Mouse (Mus musculus): Measurements from ENCODE around the gene Frg2f1.

Gene Frg2f1

GRCm38 (mm10) chr4:119498319-119498848, 40.9 kb downstream of the Frg2f1 start:
- intact Hi-C loops (cut with DNase I) = no loop called here

- intact Hi-C loops (cut with DNase I) = no loop called here
Observed at GRCm38 (mm10) chr4:119492933-119493327, 46.4 kb downstream of the Frg2f1 start.

- intact Hi-C loops (cut with DNase I) = no loop called here
Observed at GRCm38 (mm10) chr4:119492291-119492932, 46.9 kb downstream of the Frg2f1 start, which contains the start of gene Rimkla. Gene Rimkla, minus strand, starts transcription at chr4:119492628.

- intact Hi-C loops (cut with DNase I) = no loop called here
Observed at GRCm38 (mm10) chr4:119490806-119491205, 48.5 kb downstream of the Frg2f1 start.

GRCm38 (mm10) chr4:119489666-119490065, 49.7 kb downstream of the Frg2f1 start:
- intact Hi-C loops (cut with DNase I) = no loop called here

GRCm38 (mm10) chr4:119484882-119485281, 54.4 kb downstream of the Frg2f1 start:
- intact Hi-C loops (cut with DNase I) = no loop called here

GRCm38 (mm10) chr4:119483051-119483450, 56.3 kb downstream of the Frg2f1 start:
- intact Hi-C loops (cut with DNase I) = no loop called here
